Mouse (Mus musculus) cerebellum, adult 9-11 months (tissue): ENCODE measurements around the gene Olfr1079.
"Not testable (repeated sequence)": the region's sequence is repeated elsewhere in the genome, so short reads cannot be mapped to it uniquely, and the experiment has no call there.

ENCODE experiments used
- DNase-seq: peaks from one replicate; pipeline ENCODE4 v3.0.0; 2022

The Olfr1079 gene

GRCm38 (mm10) chr2:86542380-86542779 is at the start of gene Olfr1079:
Gene Olfr1079 (minus strand): TSS chr2:86542480.
- DNase-seq: no peak

DNA sequence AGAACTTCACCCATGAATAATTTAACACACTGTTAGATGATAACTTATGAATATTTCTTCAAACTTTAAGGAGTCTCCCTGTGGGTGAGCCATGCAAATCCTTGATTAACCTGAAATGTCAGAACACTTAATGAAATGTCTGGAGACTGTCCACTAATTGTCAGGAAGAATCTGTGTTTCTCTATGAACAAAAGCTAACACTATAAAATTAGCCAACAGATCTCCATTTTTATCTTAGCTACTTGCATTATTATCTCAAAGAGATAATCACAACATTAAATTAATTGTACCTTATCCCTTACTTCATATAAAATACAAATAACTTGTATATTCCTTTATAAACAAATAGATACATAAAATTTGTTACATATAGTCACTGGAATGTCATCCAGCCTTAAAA is 15.9 kb upstream of the Olfr1079 start, which contains the start of gene Olfr1080:
Gene Olfr1080 (minus strand): TSS at position 101 of the 400 bp plus-strand sequence.
- DNase-seq: not testable (repeated sequence)

DNA sequence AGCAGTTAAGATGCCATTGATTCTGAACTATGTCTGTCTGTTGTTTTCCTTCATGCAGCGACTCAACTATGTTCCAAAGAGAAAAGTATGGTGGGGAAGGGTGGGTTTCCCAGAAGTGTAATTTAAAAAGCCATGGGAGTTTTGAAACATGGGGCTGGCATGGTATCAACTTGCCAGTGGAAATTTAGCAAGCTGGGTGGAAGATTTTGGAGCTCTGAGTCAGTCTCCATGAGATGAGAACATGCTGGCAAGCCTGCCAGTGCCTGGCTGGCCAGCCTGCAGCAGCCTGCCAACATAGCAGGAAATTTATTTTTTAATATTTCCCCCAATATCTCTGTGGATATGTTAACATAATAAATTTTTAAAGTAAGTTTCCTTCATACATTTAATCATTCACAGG is 11.3 kb downstream of the Olfr1079 start:
- DNase-seq: no peak

DNA sequence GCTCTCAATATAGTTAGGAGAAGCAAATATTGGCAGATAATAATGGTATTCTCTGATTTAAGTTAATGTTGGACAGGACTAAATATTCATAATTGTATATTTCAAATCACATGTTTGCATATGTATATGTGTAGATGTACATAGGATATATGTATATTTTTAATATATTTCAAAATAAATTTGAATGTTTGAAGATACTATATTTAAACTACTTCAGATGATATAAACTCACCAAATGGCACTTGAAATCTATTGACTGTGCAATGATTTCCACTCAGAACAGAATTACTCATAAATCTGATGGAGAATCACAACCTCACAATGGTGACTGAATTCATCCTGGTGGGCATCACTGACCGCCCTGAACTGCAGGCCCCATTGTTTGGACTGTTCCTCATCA is 34.1 kb downstream of the Olfr1079 start, which contains the start of gene Olfr1076:
Gene Olfr1076 (plus strand): TSS at position 301 of the 400 bp plus-strand sequence.
- DNase-seq: no peak

- DNase-seq: no peak
Measured at GRCm38 (mm10) chr2:86487286-86487685, 55.0 kb downstream of the Olfr1079 start, which contains the start of gene Olfr228. Gene Olfr228 (minus strand): TSS chr2:86487386.
